Mouse (Mus musculus) cerebral cortex, adult 2 months (tissue): Measurements from ENCODE around the gene Zbtb16.

Source experiments
- WGBS: fragments of 180-500 bp; shearing (Covaris S2); methylation state at CpG from one replicate; pipeline ENCODE4 v1.1.7; 2018; 5-methylcytosine and 5-hydroxymethylcytosine counted together

The Zbtb16 gene

GRCm38 (mm10) chr9:48710355-48711295, 125.4 kb downstream of the Zbtb16 start:
- WGBS, result 62% methylated on average over 17 of the region's 17 CpGs

DNA sequence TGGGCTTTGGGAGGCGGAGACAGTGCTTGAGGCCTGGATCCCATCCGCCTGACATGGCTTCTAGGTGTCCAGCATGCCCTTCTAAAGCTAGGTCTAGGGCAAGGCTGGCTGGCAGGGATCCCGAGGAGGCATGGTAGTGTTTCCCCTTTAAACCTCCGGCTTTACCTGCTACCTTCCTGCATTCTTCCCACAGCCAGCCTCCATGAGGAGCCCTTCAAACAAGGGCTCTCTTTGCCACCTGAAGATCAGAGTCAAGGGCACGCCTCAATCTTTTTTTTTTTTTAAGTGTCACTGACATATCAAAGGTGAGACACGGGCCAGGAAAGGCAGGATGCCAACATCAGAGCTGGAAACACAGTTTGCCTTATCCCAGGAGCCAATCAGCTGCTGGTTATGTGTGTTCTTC, 128.2 kb downstream of the Zbtb16 start:
- WGBS, result 91% methylated on average over 6 of the region's 6 CpGs

DNA sequence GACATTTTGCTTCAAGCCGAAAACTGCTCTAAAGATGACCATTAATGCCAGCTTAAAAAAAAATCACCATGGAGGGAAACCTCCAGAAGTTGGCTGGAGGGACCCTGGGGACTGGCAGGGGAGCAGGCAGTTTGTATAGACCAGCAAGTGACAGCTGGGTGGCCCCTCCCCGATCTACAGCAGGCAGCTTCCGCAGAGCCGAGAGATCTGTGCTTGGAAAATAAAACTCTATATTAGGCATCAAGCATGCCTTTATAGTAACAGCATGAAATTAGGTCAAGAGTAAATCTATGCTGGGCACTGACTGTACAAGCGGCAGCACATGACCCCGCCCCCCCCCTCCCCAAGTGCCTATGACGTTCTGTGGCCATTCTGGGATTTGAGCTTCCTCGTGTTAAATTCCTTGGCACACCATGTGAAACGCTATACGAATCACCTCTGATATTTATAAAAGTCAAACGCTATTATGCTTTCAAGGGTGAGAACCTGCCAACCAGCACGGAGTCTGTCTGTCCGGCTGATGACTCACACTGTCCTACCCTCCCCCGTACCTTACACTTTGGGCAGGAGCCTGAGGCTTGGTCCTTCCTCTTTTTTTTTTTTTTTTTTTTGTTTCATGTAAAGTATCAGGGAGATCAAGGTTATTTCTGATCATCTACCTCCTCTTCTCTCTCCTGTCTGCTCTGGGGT, 128.7 kb downstream of the Zbtb16 start:
- WGBS, result 41% methylated on average over 14 of the region's 14 CpGs

GRCm38 (mm10) chr9:48701296-48701695, 134.7 kb downstream of the Zbtb16 start:
- WGBS, result 75% methylated on average over 4 of the region's 4 CpGs

GRCm38 (mm10) chr9:48700871-48701270, 135.2 kb downstream of the Zbtb16 start:
- 92% methylated on average over 8 of the region's 8 CpGs for WGBS

DNA sequence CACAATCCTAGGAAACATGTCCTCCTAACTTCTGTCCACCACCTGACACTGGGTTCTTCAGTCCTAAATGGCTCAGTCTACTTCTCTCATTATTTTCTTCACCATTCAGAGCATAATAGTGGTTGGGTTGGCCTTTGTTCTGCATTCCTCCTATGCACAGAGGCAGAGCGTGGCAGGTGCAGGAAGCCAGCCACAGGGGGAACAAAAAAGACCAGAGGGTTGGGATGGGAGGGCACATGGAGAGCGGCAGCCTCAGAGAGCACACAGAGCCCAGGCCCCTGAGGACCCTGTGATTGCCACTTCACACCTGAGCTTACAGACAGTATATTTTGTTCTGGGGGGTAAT, 138.6 kb downstream of the Zbtb16 start:
- WGBS, result 96% methylated on average over 2 of the region's 2 CpGs

- 80% methylated on average over 12 of the region's 12 CpGs for WGBS
Observed at GRCm38 (mm10) chr9:48696731-48697469, 139.1 kb downstream of the Zbtb16 start.

DNA sequence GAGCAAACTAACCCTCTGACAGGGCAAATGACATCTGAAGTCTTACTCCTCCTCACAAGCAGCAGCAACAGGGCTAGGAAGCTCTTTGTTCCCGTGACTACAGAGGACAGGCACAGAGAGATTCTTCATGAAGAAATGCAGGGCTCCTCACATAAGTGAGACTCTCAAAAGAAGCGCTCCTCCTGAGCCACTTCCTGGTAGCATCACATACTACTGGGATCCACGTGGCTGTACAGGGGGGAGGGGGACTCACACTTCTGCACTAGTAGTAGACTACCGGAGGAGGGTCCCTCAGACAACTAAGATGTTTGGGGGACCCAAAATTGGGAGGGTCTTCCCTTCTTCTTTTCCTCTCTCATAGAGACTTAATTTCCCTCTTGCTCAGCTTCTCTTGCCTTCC, 139.7 kb downstream of the Zbtb16 start:
- 72% methylated on average over 4 of the region's 4 CpGs for WGBS

- 81% methylated on average over 4 of the region's 4 CpGs for WGBS
Observed at GRCm38 (mm10) chr9:48695796-48696195, 140.2 kb downstream of the Zbtb16 start.

DNA sequence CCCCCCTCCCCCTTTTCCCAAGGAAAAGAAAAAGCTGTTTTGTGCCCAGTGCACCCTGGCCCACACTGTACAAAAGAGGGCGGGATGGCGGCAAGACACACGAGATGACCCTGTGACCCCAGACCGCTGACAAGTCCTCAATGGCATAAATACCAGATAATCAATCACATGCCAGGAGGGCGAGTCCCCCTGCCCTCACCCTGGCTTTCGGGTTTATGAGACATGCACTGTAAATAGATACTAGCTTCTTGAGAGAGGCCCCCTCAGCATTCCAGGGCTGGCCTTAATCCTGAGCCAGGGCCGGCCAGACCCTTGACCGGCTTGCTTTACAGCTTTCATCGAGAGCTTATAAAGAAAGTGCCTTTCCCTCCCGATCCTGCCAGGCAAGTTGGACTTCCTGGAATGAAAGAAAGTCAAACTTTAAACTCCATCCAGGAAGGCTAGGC, 141.4 kb downstream of the Zbtb16 start:
- 65% methylated on average over 10 of the region's 10 CpGs for WGBS

- WGBS, result 76% methylated on average over 7 of the region's 7 CpGs
Observed at GRCm38 (mm10) chr9:48693696-48694095, 142.3 kb downstream of the Zbtb16 start.

DNA sequence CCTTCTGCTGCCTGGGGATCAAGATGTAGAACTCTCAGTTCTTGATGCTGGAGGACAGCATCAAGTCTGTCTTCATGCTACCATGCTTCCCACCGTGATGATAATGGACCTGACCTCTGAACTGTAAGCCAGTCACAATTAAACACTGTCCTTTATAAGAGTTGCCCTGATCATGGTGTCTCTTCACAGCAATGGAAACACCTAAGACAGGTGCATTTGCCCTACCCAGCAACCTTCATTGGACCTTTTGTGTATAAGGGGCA, 146.4 kb downstream of the Zbtb16 start:
- WGBS, result 86% methylated on average over 1 of the region's 1 CpGs

DNA sequence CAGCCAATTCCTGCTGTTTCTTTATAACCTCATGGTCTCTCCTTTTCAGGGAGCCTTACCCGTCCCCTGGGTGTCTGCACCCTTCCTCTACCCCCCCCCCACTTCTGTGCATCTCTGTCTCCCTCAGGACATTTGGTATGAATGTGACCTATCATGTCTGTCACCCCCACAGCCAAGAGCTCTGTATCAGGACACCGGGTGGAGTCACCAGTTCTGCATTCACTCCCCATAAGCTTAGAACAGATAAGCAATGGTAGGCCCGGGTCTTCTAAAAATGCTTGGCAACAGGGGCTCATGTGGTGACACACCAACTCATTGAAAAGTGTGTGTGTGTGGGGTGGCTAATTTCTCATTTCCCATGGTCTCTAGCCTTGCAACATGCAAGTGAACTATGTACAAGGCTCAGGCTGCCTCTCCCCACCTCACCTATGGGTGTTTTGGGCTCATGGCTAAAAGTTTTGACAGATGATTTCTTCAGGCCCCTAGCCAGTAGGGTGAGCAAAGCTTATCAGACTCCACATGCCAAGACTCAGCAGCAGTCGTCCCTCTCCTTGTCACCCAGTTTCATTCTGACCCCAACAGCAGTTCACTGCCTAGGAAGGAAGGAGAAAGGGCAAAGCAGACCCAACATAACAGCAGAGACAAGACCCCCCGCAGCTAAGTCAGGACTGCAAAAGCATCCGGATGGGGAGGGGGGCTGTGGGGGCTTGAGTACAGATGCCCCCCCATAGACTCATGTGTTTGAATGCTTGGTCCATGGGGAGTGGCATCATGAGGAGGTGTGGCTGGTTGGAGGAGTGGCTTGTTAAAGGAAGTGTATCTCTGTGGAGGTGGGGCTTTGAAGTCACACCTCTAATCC, 146.9 kb downstream of the Zbtb16 start:
- WGBS, result 73% methylated on average over 6 of the region's 6 CpGs

GRCm38 (mm10) chr9:48687891-48688290, 148.1 kb downstream of the Zbtb16 start:
- WGBS, result 64% methylated on average over 7 of the region's 7 CpGs

- WGBS, result 70% methylated on average over 7 of the region's 7 CpGs
Observed at GRCm38 (mm10) chr9:48685721-48686120, 150.3 kb downstream of the Zbtb16 start.

GRCm38 (mm10) chr9:48684144-48684543, 151.9 kb downstream of the Zbtb16 start:
- 88% methylated on average over 5 of the region's 5 CpGs for WGBS

DNA sequence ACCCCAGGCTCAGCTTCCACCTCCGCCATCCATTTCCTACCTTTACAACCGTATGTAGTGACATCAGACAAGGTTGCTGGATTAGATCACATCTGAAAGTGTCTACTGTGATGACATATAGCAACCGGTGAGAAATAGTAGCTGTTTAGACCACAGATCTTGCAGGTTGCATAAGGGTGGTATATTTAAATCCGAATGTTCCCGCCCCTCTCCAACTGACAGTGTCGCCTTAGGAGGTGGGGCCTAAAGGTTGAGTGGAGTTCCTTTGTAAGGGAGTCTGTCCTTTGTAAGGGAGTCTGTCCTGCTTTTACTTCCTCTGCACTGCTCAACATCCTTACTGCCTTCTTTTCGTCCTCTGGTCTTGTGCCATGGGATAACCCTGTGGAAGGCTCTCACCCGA, 154.8 kb downstream of the Zbtb16 start:
- 90% methylated on average over 8 of the region's 8 CpGs for WGBS

DNA sequence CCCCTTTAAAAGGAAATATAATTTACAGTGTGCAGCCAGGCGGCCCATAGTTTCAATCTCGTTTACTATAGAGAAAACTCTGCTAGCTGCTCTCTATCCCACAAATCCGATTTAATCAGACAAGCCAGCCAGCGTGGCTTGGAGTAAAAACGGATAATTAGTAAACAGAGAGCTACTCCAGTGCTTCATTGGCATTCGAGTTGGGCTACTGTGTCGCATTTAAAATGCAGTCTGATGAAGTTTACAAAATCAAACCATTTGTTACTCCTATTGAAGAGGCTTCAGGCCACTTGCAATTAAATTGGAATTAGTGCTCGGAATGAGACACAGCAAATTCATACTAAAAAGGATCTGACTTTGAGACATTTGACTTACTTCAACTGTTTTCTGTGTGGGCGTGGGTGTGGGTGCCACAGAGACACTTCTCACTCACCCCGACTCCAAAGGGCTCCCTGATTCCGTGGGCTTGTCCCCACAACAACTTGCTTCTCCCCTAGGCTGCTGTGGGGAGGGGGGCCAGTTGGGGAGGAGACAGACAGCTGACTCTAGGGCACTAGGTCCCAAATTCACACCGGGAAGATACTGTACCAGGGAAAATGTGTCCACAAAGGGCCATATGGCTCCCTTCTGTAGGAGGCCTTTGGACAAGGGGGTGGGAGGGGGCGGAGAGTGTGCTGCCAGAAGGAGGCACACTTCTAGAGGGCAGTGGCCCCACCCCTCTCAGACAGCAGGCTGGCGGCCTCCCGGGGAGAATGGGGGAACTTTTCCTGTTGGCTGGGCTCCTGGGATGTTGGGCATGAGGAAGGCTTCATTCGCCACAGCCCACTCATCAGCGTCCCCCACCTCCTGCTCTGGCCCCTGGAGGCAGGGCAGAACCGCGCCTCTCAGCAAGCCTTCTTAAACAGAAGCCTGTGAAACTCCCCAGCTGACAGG, 157.3 kb downstream of the Zbtb16 start:
- 24% methylated on average over 19 of the region's 19 CpGs for WGBS

- 53% methylated on average over 11 of the region's 11 CpGs for WGBS
Observed at GRCm38 (mm10) chr9:48675151-48675790, 160.8 kb downstream of the Zbtb16 start.
